8 mouse cellular contexts compared by ENCODE assay signal in the genomic region with DNA sequence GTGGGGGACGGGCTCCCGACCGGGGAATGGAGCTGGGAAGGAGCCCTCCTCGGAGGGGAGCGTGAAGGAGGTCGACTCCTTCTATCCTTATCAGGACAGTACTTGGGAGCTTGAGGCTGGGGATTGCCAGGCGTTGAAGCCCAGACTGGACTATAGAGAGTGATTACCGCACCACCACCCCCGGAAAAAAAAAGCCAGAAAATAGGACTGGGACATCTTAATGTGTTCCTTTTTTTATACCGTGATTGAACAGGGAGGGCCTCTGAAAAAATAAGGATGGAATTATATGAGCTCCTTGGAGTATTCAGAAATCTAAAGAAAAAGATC. TPM values are rescaled to one million over a fixed set of nuclear protein-coding genes. Genes with fewer than 3 reads are reported as not detected.
A peak's percentile ranks its signal among the peaks of the same experiment; 100 is the strongest.
DNase-seq lines count a peak whose midpoint lies in the region; ATAC-seq and TF ChIP-seq lines count a peak whose summit lies in the region.

No protein-coding gene starts in this region.

- H3K9ac ChIP-seq in liver, embryonic 11.5 days (ENCODE audit: low read depth, low read length): peak overlapping the region; percentile 100

- TF ChIP-seq CTCF in cerebellum, adult 2 months (IDR thresholded peaks at IDR 0.05; ENCODE audit: borderline replicate concordance, insufficient read depth, low read depth, low read length): no peak
- no peak for TF ChIP-seq CTCF in testis, adult 2 months (IDR thresholded peaks at IDR 0.05; ENCODE audit: control insufficient read depth, insufficient read depth, insufficient replicate concordance, low read depth, low read length)

- no peaks in the 10 kb centered on the region for H3K9me3 ChIP-seq in liver, embryonic 11.5 days (ENCODE audit: control insufficient read depth, low read length)

- H3K27ac ChIP-seq in cerebellum, adult 2 months (ENCODE audit: insufficient read depth, low read length): peak overlapping the region; percentile 91
- peak overlapping the region; percentile 99 for H3K27ac ChIP-seq in testis, adult 2 months (ENCODE audit: control insufficient read depth, insufficient read depth, low read depth, low read length)
- peak overlapping the region; percentile 100 for H3K27ac ChIP-seq in liver, embryonic 11.5 days (ENCODE audit: low read depth, low read length)

- H3K4me3 ChIP-seq in cerebellum, adult 2 months (replicated peaks; ENCODE audit: insufficient read depth, low read depth, low read length): peak overlapping the region; percentile 91
- peak overlapping the region; percentile 94 for H3K4me3 ChIP-seq in testis, adult 2 months (ENCODE audit: control insufficient read depth, low read depth, low read length)
- peak overlapping the region; percentile 98 for H3K4me3 ChIP-seq in liver, embryonic 11.5 days (ENCODE audit: low read depth, low read length)

- no peak for TF ChIP-seq POLR2A in cerebellum, adult 2 months (IDR thresholded peaks at IDR 0.05; ENCODE audit: borderline replicate concordance, insufficient read depth, low read length)
- no peak; the same call in 1 of the 2 replicates for TF ChIP-seq POLR2A in testis, adult 2 months (IDR thresholded peaks at IDR 0.05; ENCODE audit: control insufficient read depth, low read depth, low read length)

- H3K4me1 ChIP-seq in cerebellum, adult 2 months (ENCODE audit: control insufficient read depth, insufficient read depth, low read length): peaks cover 3% of the 10 kb centered on the region; the same call in 1 of the 2 replicates
- H3K4me1 ChIP-seq in testis, adult 2 months (ENCODE audit: control insufficient read depth, insufficient read depth, low read length): peaks cover 2% of the 10 kb centered on the region; the same call in 1 of the 2 replicates
- H3K4me1 ChIP-seq in liver, embryonic 11.5 days (replicated peaks; ENCODE audit: control insufficient read depth, insufficient read depth, low read length): peaks cover 19% of the 10 kb centered on the region

- no peaks in the 10 kb centered on the region for H3K27me3 ChIP-seq in cerebellum, adult 2 months (ENCODE audit: control insufficient read depth, insufficient read depth, low read length)
- H3K27me3 ChIP-seq in testis, adult 2 months (ENCODE audit: control insufficient read depth, insufficient read depth, low read length): no peaks in the 10 kb centered on the region
- no peaks in the 10 kb centered on the region for H3K27me3 ChIP-seq in liver, embryonic 11.5 days (replicated peaks; ENCODE audit: control insufficient read depth, insufficient read depth, low read length)

- ATAC-seq in liver, embryonic 11.5 days (replicated peaks; ENCODE audit: low FRiP score): peak; percentile 8; the same call in 1 of the 2 replicates

- DNase-seq in cerebellum, adult 2 months: no peak
- DNase-seq in cerebellum, adult 18-20 months: no peak
- no peak for DNase-seq in testis, postnatal 14 days (ENCODE audit: low spot score)
- DNase-seq in liver, embryonic 11.5 days (ENCODE audit: low spot score): no peak
- no peak for DNase-seq in right cerebral cortex, adult 18-20 months
- DNase-seq in frontal cortex, postnatal 10 days (ENCODE audit: low spot score in 2 of 2): no peak
- no peak for DNase-seq in urinary bladder, postnatal 10 days (ENCODE audit: low spot score)

- WGBS in cerebellum, adult 2 months: under 1% methylated on average over 10 of the region's 10 CpGs
- WGBS in liver, embryonic 11.5 days: 0% methylated on average over 10 of the region's 10 CpGs

- peak overlapping the region; percentile 76 for H3K4me2 ChIP-seq in liver, embryonic 11.5 days

- H3K36me3 ChIP-seq in testis, adult 2 months (ENCODE audit: control insufficient read depth, insufficient read depth, low read length): peaks cover 3% of the 10 kb centered on the region
- peaks cover 29% of the 10 kb centered on the region for H3K36me3 ChIP-seq in liver, embryonic 11.5 days (ENCODE audit: control insufficient read depth, insufficient read depth, low read length)

RNA-seq across cellular contexts. Expression of gene Cbx3, which starts 1.0 kb away (rescaled TPM):
- 87.6 and 91.4 TPM in 2 replicates for polyA plus RNA-seq in cerebellum, adult 2 months (2012; rRNA removed)
- polyA plus RNA-seq in testis, adult 2 months (2012; rRNA removed): 6.7 and 8.2 TPM in 2 replicates
- 468 and 477 TPM in 2 replicates for polyA plus RNA-seq in liver, embryonic 11.5 days (2014; fragmentation: Nextera tagmentation; extraction: Ambion mirVana)

RNA-seq across cellular contexts. Expression of gene Hnrnpa2b1, which starts 1.4 kb away (rescaled TPM):
- 629 and 642 TPM in 2 replicates for polyA plus RNA-seq in cerebellum, adult 2 months (2012; rRNA removed)
- polyA plus RNA-seq in testis, adult 2 months (2012; rRNA removed): 115 and 158 TPM in 2 replicates
- polyA plus RNA-seq in liver, embryonic 11.5 days (2014; fragmentation: Nextera tagmentation; extraction: Ambion mirVana): 1,403 and 1,404 TPM in 2 replicates

RNA-seq across cellular contexts. Expression of gene Nfe2l3, which starts 38.7 kb away (rescaled TPM):
- polyA plus RNA-seq in cerebellum, adult 2 months (2012; rRNA removed): 5.1 and 6.2 TPM in 2 replicates
- 0.76 and 1.1 TPM in 2 replicates for polyA plus RNA-seq in testis, adult 2 months (2012; rRNA removed)
- 0.36 and 0.99 TPM in 2 replicates for polyA plus RNA-seq in liver, embryonic 11.5 days (2014; fragmentation: Nextera tagmentation; extraction: Ambion mirVana)

RNA-seq across cellular contexts. Expression of gene Snx10, which starts 52.6 kb away (rescaled TPM):
- 45.6 and 45.7 TPM in 2 replicates for polyA plus RNA-seq in cerebellum, adult 2 months (2012; rRNA removed)
- 1.5 and 1.7 TPM in 2 replicates for polyA plus RNA-seq in testis, adult 2 months (2012; rRNA removed)
- 8.5 and 11.1 TPM in 2 replicates for polyA plus RNA-seq in liver, embryonic 11.5 days (2014; fragmentation: Nextera tagmentation; extraction: Ambion mirVana)
